Mouse (Mus musculus) midbrain, postnatal 0 days (tissue): ENCODE results near the gene Prdx5. TPM values are rescaled to one million over a fixed set of nuclear protein-coding genes. Genes with fewer than 3 reads are reported as not detected.

Source experiments
- ATAC-seq: fragments of 200-750 bp; cut with Nextera tagmentation; 2 replicates; pipeline ENCODE4 v1.8.0; 2017; ENCODE audit warnings: moderate number of reproducible peaks, mild to moderate bottlenecking, moderate TSS enrichment, moderate library complexity; ENCODE audit not compliant: low FRiP score
- DNase-seq: peaks from one replicate; pipeline ENCODE4 v3.0.0-alpha.2; 2015; ENCODE audit warnings: low spot score
- H3K27ac ChIP-seq: fragments of 300-500 bp; sonication (generic); 2 replicates; pipeline ENCODE4 v1.5.1; 2014; ENCODE audit warnings: low read depth, mild to moderate bottlenecking, low read length, mixed read lengths
- H3K27me3 ChIP-seq: fragments of 300-500 bp; sonication (generic); 2 replicates; pipeline ENCODE4 v1.6.1; 2014; ENCODE audit warnings: low read length, control low read depth, mixed read lengths; ENCODE audit not compliant: insufficient read depth
- H3K36me3 ChIP-seq: fragments of 300-500 bp; sonication (generic); 2 replicates; pipeline ENCODE4 v1.6.1; 2014; ENCODE audit warnings: low read length, control low read depth, mixed read lengths; ENCODE audit not compliant: insufficient read depth
- H3K4me1 ChIP-seq: fragments of 300-500 bp; sonication (generic); 2 replicates; pipeline ENCODE4 v1.6.1; 2014; ENCODE audit warnings: mild to moderate bottlenecking, control low read depth, antibody characterized with exemption, low read length, mixed read lengths; ENCODE audit not compliant: insufficient read depth
- H3K4me2 ChIP-seq: fragments of 300-500 bp; sonication (generic); 2 replicates; pipeline ENCODE4 v1.6.1; 2014; ENCODE audit warnings: low read depth, mild to moderate bottlenecking, low read length, mixed read lengths; ENCODE audit not compliant: poor library complexity, severe bottlenecking
- H3K4me3 ChIP-seq: fragments of 300-500 bp; sonication (generic); 2 replicates; pipeline ENCODE4 v1.5.1; 2014; ENCODE audit warnings: low read depth, mild to moderate bottlenecking, low read length, moderate library complexity
- H3K9ac ChIP-seq: fragments of 300-500 bp; sonication (generic); replicated peaks from 2 replicates; pipeline ENCODE4 v1.6.1; 2014; ENCODE audit warnings: mild to moderate bottlenecking, low read length, moderate library complexity, mixed read lengths; ENCODE audit not compliant: poor library complexity, severe bottlenecking
- H3K9me3 ChIP-seq: fragments of 300-500 bp; sonication (generic); 2 replicates; pipeline ENCODE4 v1.6.1; 2016; ENCODE audit warnings: low read length, control low read depth
- CTCF ChIP-seq: IDR thresholded peaks from 2 replicates; pipeline ENCODE4 v1.5.1; 2016; ENCODE audit warnings: antibody characterized with exemption, mild to moderate bottlenecking
- WGBS: fragments of 180-500 bp; shearing (Covaris S2); extraction: QIAGEN DNeasy Blood & Tissue Kit; methylation state at CpG from one replicate; pipeline ENCODE4 v1.1.7; 2014; 5-methylcytosine and 5-hydroxymethylcytosine counted together
- polyA plus RNA-seq: library from polyadenylated mRNA; unstranded; fragments of >200 nt; fragmentation: Nextera tagmentation; extraction: Ambion mirVana; gene quantifications from 2 replicates; pipeline ENCODE4 v1.2.1, GENCODE M21; 2015
- total RNA-seq: library from RNA; depleted of rRNA; stranded (reverse); fragments of >200 nt; gene quantifications from 2 replicates; pipeline ENCODE4 v1.2.3, GENCODE M21; 2014

The Prdx5 gene
- total and polyA plus RNA-seq, 2 experiments from 2014 or later = 223 to 491 TPM

DNA sequence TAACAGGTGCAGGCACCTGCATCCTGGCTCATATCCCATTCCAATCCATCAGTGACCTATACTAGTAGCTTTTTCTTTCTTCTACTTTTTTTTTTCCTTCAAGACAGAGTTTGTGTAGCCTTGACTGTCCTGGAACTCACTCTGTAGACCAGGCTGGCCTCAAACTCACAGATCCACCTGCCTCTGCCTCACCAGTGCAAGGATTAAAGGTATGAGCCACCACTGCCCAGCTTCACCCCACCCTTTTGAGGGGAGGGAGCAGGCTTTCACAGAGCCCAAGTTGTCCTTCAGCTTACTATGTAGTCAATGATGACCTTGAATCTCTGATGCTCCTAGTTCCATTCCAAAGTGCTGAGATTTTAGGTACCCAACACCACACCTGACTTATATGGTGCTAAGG, 9.5 kb upstream of the Prdx5 start:
- 0 out of 2 replicates have a peak overlapping the region, but pooled peaks have one; percentile 29 for H3K9ac ChIP-seq
- H3K36me3 ChIP-seq = no peaks in the 10 kb centered on the region
- H3K4me1 ChIP-seq = peaks cover 16% of the 10 kb centered on the region
- TF ChIP-seq CTCF = no peak
- no peak overlapping the region for H3K4me2 ChIP-seq
- ATAC-seq = no peak
- DNase-seq = no peak
- peaks cover 13% of the 10 kb centered on the region for H3K27me3 ChIP-seq
- no peak overlapping the region for H3K4me3 ChIP-seq
- H3K9me3 ChIP-seq = no peaks in the 10 kb centered on the region
- H3K27ac ChIP-seq = no peak overlapping the region

DNA sequence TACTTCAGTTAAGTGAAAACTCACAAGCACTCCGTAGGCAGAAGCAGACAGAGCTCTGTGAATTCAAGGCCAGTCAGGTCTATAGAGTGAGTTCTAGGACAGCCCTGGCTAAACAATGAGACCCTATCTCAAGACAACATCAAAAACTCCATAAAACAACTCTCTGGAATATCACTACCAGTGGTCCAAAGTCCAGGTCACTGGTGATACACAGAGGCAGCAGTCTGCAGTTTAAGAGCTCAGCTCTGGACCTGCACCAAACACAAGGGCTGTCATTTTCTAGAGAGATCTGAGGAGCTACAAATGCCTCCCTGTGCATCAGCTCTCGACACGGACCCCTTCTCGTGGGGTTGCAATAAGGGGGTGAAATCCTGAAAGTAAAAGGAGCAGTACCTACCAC, 8.4 kb upstream of the Prdx5 start:
- DNase-seq (no peak), ATAC-seq (no peak)
- Histone ChIP-seq H3K36me3 (peaks cover 8% of the 10 kb centered on the region; the same call in 1 of the 2 replicates), H3K4me3 (no peak overlapping the region), H3K9ac (no peak overlapping the region), H3K27ac (no peak overlapping the region), H3K4me2 (no peak overlapping the region), H3K9me3 (no peaks in the 10 kb centered on the region), H3K27me3 (peaks cover 4% of the 10 kb centered on the region), H3K4me1 (peaks cover 16% of the 10 kb centered on the region)
- no peak for TF ChIP-seq CTCF
- 93% methylated on average over 4 of the region's 4 CpGs for WGBS

DNA sequence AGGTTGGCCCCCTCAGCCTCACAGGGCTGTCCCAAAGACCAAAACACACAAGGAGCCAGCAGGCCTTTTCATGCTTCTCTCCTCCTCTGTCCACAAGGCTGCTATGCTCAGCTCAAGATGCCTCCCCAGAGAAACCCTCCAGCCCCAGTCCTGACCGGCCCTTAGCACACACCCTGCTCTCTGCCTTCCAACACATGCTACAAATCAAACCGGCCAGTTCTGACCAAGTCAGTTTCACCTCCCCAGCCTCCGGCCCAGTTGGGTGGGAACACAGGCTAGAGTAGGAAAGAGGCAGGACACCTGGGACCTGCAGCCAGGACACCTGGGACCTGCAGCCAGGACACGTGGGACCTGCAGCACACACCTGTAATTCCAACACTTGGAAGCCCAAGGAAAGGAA, 6.6 kb upstream of the Prdx5 start:
- no peak for ATAC-seq
- 82% methylated on average over 4 of the region's 4 CpGs for WGBS

DNA sequence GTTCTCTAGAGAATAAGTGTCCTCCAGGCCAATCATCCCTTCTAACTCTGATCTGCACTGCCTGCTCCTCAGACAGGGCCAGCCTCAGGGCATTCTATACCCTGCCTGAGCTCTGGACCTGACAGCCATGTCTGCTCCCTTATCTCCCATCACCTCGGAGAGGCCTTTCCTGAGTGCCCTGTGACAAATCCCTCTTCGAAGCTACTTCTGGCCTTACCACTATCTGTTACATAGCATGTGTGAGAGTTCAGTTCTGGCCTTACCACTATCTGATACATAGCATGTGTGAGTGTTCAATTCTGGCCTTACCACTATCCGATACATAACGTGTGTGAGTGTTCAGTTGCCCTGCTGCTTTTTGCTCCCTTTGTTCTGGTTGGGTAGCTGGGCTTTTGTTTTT, 5.4 kb upstream of the Prdx5 start:
- DNase-seq = no peak
- TF ChIP-seq CTCF = no peak
- H3K9ac ChIP-seq = no peak overlapping the region
- H3K36me3 ChIP-seq = peaks cover 31% of the 10 kb centered on the region
- H3K4me3 ChIP-seq = no peak overlapping the region
- whole genome bisulfite sequencing = 88% methylated on average over 4 of the region's 4 CpGs
- no peaks in the 10 kb centered on the region for H3K27me3 ChIP-seq
- peaks cover 4% of the 10 kb centered on the region for H3K4me1 ChIP-seq
- H3K27ac ChIP-seq = no peak overlapping the region
- no peaks in the 10 kb centered on the region for H3K9me3 ChIP-seq
- ATAC-seq = no peak
- no peak overlapping the region for H3K4me2 ChIP-seq

More for the DNA sequence above, 6.6 kb upstream of the Prdx5 start:
- no peaks in the 10 kb centered on the region for H3K9me3 ChIP-seq
- H3K4me2 ChIP-seq = no peak overlapping the region
- DNase-seq = no peak
- TF ChIP-seq CTCF = no peak
- H3K4me3 ChIP-seq = no peak overlapping the region
- H3K4me1 ChIP-seq = peaks cover 11% of the 10 kb centered on the region
- H3K9ac ChIP-seq = no peak overlapping the region
- peaks cover 26% of the 10 kb centered on the region for H3K36me3 ChIP-seq
- H3K27ac ChIP-seq = no peak overlapping the region
- no peaks in the 10 kb centered on the region for H3K27me3 ChIP-seq

DNA sequence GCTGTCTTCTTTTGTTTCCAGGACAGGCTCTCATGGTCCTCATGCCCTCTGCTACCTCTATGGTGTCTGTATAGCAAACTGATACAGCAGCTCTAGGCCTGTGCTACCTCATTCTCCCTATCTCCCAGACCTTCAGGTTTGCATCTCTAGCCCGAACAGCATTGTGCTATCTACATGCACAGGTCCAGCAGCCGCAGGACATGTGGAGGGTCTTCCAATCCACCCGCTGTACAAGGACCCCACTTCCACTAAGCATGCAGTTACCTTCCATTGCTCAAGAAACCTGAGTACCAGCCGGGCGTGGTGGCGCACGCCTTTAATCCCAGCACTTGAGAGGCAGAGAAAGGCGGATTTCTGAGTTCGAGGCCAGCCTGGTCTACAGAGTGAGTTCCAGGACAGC, 4.6 kb upstream of the Prdx5 start:
- Histone ChIP-seq H3K4me2 (no peak overlapping the region), H3K27me3 (no peaks in the 10 kb centered on the region), H3K36me3 (peaks cover 31% of the 10 kb centered on the region), H3K9ac (no peak overlapping the region), H3K4me1 (no peaks in the 10 kb centered on the region), H3K9me3 (no peaks in the 10 kb centered on the region), H3K27ac (no peak overlapping the region), H3K4me3 (no peak overlapping the region)
- no peak for ATAC-seq
- DNase-seq = no peak
- WGBS = 96% methylated on average over 9 of the region's 9 CpGs
- TF ChIP-seq CTCF = no peak

DNA sequence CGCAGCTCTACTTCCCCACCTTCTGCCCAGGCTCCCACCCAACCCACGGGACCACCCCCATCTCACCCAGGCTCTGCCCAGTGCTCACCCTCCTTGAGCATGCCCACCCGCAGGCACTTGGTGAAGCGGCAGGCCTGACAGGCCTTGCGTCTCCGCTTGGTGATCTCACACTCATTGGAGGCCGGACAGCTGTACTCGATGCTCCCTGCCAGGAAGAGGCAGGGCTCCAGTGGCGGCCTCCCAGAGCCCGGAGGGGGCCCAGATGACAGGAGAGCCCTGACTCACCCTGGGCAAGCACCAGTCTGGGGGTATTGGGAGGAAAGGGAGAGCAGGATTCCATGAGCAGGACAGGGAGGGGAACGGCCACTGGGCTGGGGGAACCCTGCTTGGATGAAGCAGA, 4.1 kb upstream of the Prdx5 start:
- 85% methylated on average over 11 of the region's 11 CpGs for WGBS
- H3K4me1 ChIP-seq = no peaks in the 10 kb centered on the region
- no peak overlapping the region for H3K27ac ChIP-seq
- TF ChIP-seq CTCF = no peak
- no peaks in the 10 kb centered on the region for H3K27me3 ChIP-seq
- no peaks in the 10 kb centered on the region for H3K9me3 ChIP-seq
- no peak overlapping the region for H3K4me3 ChIP-seq
- no peak overlapping the region for H3K9ac ChIP-seq
- DNase-seq (no peak), ATAC-seq (no peak)
- H3K4me2 ChIP-seq = no peak overlapping the region
- H3K36me3 ChIP-seq = peaks cover 31% of the 10 kb centered on the region

DNA sequence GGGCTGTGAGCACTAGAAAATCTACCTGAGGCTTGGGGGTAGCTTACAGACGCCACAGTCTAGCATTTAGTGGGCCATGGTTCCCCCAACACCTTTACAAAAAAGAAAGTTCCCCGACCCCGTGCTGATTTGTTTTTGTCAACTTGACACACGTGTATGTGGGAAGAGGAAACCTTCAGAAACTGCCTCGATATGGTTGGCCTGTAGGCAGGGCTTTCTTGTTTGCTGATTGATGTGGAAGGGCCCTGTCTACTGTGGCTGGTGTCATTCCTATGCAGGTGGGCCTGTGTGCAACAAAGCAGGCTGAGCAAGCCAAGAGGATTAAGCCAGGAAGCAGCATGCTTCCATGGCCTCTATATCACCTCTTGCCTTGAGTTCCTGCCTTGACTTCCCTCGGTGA, 3.1 kb upstream of the Prdx5 start:
- H3K4me1 ChIP-seq = peaks cover 5% of the 10 kb centered on the region
- DNase-seq = no peak
- H3K4me2 ChIP-seq = no peak overlapping the region
- no peak overlapping the region for H3K27ac ChIP-seq
- WGBS = 88% methylated on average over 6 of the region's 6 CpGs
- H3K36me3 ChIP-seq = peaks cover 31% of the 10 kb centered on the region
- no peaks in the 10 kb centered on the region for H3K9me3 ChIP-seq
- H3K4me3 ChIP-seq = no peak overlapping the region
- no peaks in the 10 kb centered on the region for H3K27me3 ChIP-seq
- H3K9ac ChIP-seq = no peak overlapping the region
- no peak for ATAC-seq
- TF ChIP-seq CTCF = no peak
